Mouse (Mus musculus) CH12.LX (cell line): ENCODE data around the gene Gm45808. TPM values are rescaled to one million over a fixed set of nuclear protein-coding genes. Genes with fewer than 3 reads are reported as not detected.

ENCODE experiments used
- DNase-seq: peaks from one replicate; pipeline ENCODE4 v3.0.0-alpha.2; 2013; ENCODE audit errors: extremely low read depth
- H3K27ac ChIP-seq: 2 replicates; pipeline ENCODE4 v1.5.1; 2012; ENCODE audit warnings: low read depth, mild to moderate bottlenecking, control low read depth, moderate library complexity; ENCODE audit not compliant: insufficient read depth
- H3K27me3 ChIP-seq: replicated peaks from 2 replicates; pipeline ENCODE3; 2012; ENCODE audit warnings: inconsistent platforms
- H3K36me3 ChIP-seq, 2 experiments: replicated peaks in 1 of 2; 2 replicates each; pipeline versions ENCODE3 to v1.6.1; 2012; ENCODE audit warnings: inconsistent platforms in 1 of 2, low read length in 1 of 2, mild to moderate bottlenecking in 1 of 2, mixed read lengths in 1 of 2, moderate library complexity in 1 of 2; ENCODE audit not compliant: control insufficient read depth in 1 of 2, insufficient read depth in 1 of 2
- H3K4me1 ChIP-seq, 2 experiments: 2 replicates each; pipeline ENCODE4 v1.6.1; 2012; ENCODE audit warnings: inconsistent platforms in 1 of 2, moderate library complexity in 1 of 2; ENCODE audit not compliant: insufficient read depth in 2 of 2, control insufficient read depth in 1 of 2
- H3K4me2 ChIP-seq: 2 replicates; pipeline ENCODE4 v1.6.1; 2012; ENCODE audit warnings: low read depth, mild to moderate bottlenecking, control low read depth; ENCODE audit not compliant: poor library complexity, insufficient read depth, severe bottlenecking
- H3K4me3 ChIP-seq, 3 experiments: fragments of 150-350 bp in 1 of 3; sonication (generic) in 1 of 3; replicated peaks in 1 of 3; 2 replicates each; pipeline versions ENCODE3 to v1.5.1; 2011 to 2012; ENCODE audit warnings: low read depth in 2 of 3, low read length in 2 of 3, mild to moderate bottlenecking in 2 of 3, moderate library complexity in 2 of 3, control low read depth in 1 of 3, improper control_type of control experiment in 1 of 3, inconsistent platforms in 1 of 3, mixed read lengths in 1 of 3; ENCODE audit not compliant: poor library complexity in 1 of 3
- H3K79me2 ChIP-seq: replicated peaks from 2 replicates; pipeline ENCODE4 v1.6.1; 2012; ENCODE audit warnings: mild to moderate bottlenecking, moderate library complexity; ENCODE audit not compliant: control insufficient read depth, poor library complexity, insufficient read depth, severe bottlenecking; ENCODE audit errors: extremely low read depth
- H3K9ac ChIP-seq: 2 replicates; pipeline ENCODE4 v1.6.1; 2012; ENCODE audit warnings: low read depth, mild to moderate bottlenecking, control low read depth, moderate library complexity; ENCODE audit not compliant: insufficient read depth
- H3K9me3 ChIP-seq: replicated peaks from 2 replicates; pipeline ENCODE3; 2012; ENCODE audit warnings: low read length, inconsistent platforms, mixed read lengths
- BHLHE40 ChIP-seq: IDR thresholded peaks from 2 replicates; pipeline ENCODE4 v1.6.1; 2011; ENCODE audit warnings: mild to moderate bottlenecking, low read depth, low read length, improper control_type of control experiment
- CHD1 ChIP-seq: IDR thresholded peaks from 2 replicates; pipeline ENCODE4 v1.6.1; 2012; ENCODE audit warnings: low read depth, low read length, improper control_type of control experiment, inconsistent platforms
- CHD2 ChIP-seq: IDR thresholded peaks from 2 replicates; pipeline ENCODE4 v1.6.1; 2011; ENCODE audit warnings: low read length, improper control_type of control experiment
- CTCF ChIP-seq, 2 experiments: IDR thresholded peaks in 1 of 2; conservative IDR thresholded peaks in 1 of 2; 2 replicates each; pipeline ENCODE4 v1.5.1; 2011 to 2012; ENCODE audit warnings: low read depth in 2 of 2, low read length in 2 of 2, improper control_type of control experiment in 1 of 2, inconsistent platforms in 1 of 2, mild to moderate bottlenecking in 1 of 2, moderate library complexity in 1 of 2
- E2F4 ChIP-seq: IDR thresholded peaks from 2 replicates; pipeline ENCODE4 v1.6.1; 2011; ENCODE audit warnings: low read depth, low read length, improper control_type of control experiment; ENCODE audit not compliant: insufficient replicate concordance
- ELF1 ChIP-seq: IDR thresholded peaks from 2 replicates; pipeline ENCODE4 v1.6.1; 2014; ENCODE audit warnings: low read depth, mild to moderate bottlenecking, inconsistent platforms, low read length, improper control_type of control experiment
- ETS1 ChIP-seq: conservative IDR thresholded peaks from 2 replicates; pipeline ENCODE4 v1.6.1; 2012; ENCODE audit warnings: low read depth, mild to moderate bottlenecking, inconsistent platforms, low read length, improper control_type of control experiment, moderate library complexity
- GABPA ChIP-seq: IDR thresholded peaks from 2 replicates; pipeline ENCODE4 v1.6.1; 2012; ENCODE audit warnings: low read depth, low read length, improper control_type of control experiment, inconsistent platforms; ENCODE audit not compliant: insufficient replicate concordance
- HCFC1 ChIP-seq: IDR thresholded peaks from 2 replicates; pipeline ENCODE4 v1.6.1; 2012; ENCODE audit warnings: low read depth, mild to moderate bottlenecking, inconsistent platforms, low read length, improper control_type of control experiment
- JUN ChIP-seq: IDR thresholded peaks from 2 replicates; pipeline ENCODE4 v1.6.1; 2011; ENCODE audit warnings: low read depth, mild to moderate bottlenecking, low read length, improper control_type of control experiment, moderate library complexity; ENCODE audit not compliant: insufficient read depth
- JUND ChIP-seq: conservative IDR thresholded peaks from 2 replicates; pipeline ENCODE4 v1.6.1; 2011; ENCODE audit warnings: low read depth, low read length, improper control_type of control experiment
- KAT2A ChIP-seq: IDR thresholded peaks from 2 replicates; pipeline ENCODE4 v1.6.1; 2012; ENCODE audit warnings: low read length, improper control_type of control experiment, inconsistent platforms; ENCODE audit not compliant: insufficient replicate concordance
- MAFK ChIP-seq: IDR thresholded peaks from 2 replicates; pipeline ENCODE4 v1.6.1; 2011; ENCODE audit warnings: low read length, improper control_type of control experiment; ENCODE audit not compliant: insufficient replicate concordance
- MAX ChIP-seq: IDR thresholded peaks from 2 replicates; pipeline ENCODE4 v1.6.1; 2011; ENCODE audit warnings: low read length, improper control_type of control experiment
- MAZ ChIP-seq: IDR thresholded peaks from 2 replicates; pipeline ENCODE4 v1.6.1; 2012; ENCODE audit warnings: low read depth, mild to moderate bottlenecking, inconsistent platforms, low read length, improper control_type of control experiment, moderate library complexity
- MEF2A ChIP-seq: IDR thresholded peaks from 2 replicates; pipeline ENCODE4 v1.6.1; 2014; ENCODE audit warnings: low read depth, mild to moderate bottlenecking, inconsistent platforms, low read length, improper control_type of control experiment, borderline replicate concordance
- MXI1 ChIP-seq: IDR thresholded peaks from 2 replicates; pipeline ENCODE4 v1.6.1; 2011; ENCODE audit warnings: mild to moderate bottlenecking, low read depth, low read length, improper control_type of control experiment
- MYC ChIP-seq: IDR thresholded peaks from 2 replicates; pipeline ENCODE4 v1.6.1; 2011; ENCODE audit warnings: low read depth, mild to moderate bottlenecking, improper control_type of control experiment, low read length
- NELFE ChIP-seq: IDR thresholded peaks from 2 replicates; pipeline ENCODE4 v1.6.1; 2011; ENCODE audit warnings: low read depth, low read length, improper control_type of control experiment
- NRF1 ChIP-seq: IDR thresholded peaks from 2 replicates; pipeline ENCODE4 v1.6.1; 2014; ENCODE audit warnings: low read depth, mild to moderate bottlenecking, inconsistent platforms, low read length, improper control_type of control experiment, moderate library complexity
- PAX5 ChIP-seq: IDR thresholded peaks from 2 replicates; pipeline ENCODE4 v1.6.1; 2012; ENCODE audit warnings: low read length, inconsistent platforms, mixed read lengths
- POLR2AphosphoS2 ChIP-seq: IDR thresholded peaks from 2 replicates; pipeline ENCODE4 v1.6.1; 2011; ENCODE audit warnings: low read depth, low read length, improper control_type of control experiment
- RCOR1 ChIP-seq: conservative IDR thresholded peaks from 2 replicates; pipeline ENCODE4 v1.6.1; 2012; ENCODE audit warnings: low read depth, mild to moderate bottlenecking, inconsistent platforms, low read length, improper control_type of control experiment
- SMC3 ChIP-seq: IDR thresholded peaks from 2 replicates; pipeline ENCODE4 v1.6.1; 2011; ENCODE audit warnings: low read depth, low read length, improper control_type of control experiment
- TCF12 ChIP-seq: IDR thresholded peaks from 2 replicates; pipeline ENCODE4 v1.6.1; 2014; ENCODE audit warnings: low read depth, mild to moderate bottlenecking, inconsistent platforms, low read length, improper control_type of control experiment
- USF1 ChIP-seq: IDR thresholded peaks from 2 replicates; pipeline ENCODE4 v1.6.1; 2014; ENCODE audit warnings: low read depth, mild to moderate bottlenecking, inconsistent platforms, low read length, improper control_type of control experiment
- ZC3H11A ChIP-seq: IDR thresholded peaks from 2 replicates; pipeline ENCODE4 v1.6.1; 2012; ENCODE audit warnings: low read depth, mild to moderate bottlenecking, inconsistent platforms, low read length, improper control_type of control experiment
- ZKSCAN1 ChIP-seq: IDR thresholded peaks from 2 replicates; pipeline ENCODE4 v1.6.1; 2012; ENCODE audit warnings: low read depth, inconsistent platforms, low read length, improper control_type of control experiment, borderline replicate concordance
- ZMIZ1 ChIP-seq: IDR thresholded peaks from 2 replicates; pipeline ENCODE4 v1.6.1; 2012; ENCODE audit warnings: low read depth, mild to moderate bottlenecking, inconsistent platforms, low read length, improper control_type of control experiment
- ZNF384 ChIP-seq: IDR thresholded peaks from 2 replicates; pipeline ENCODE4 v1.6.1; 2012; ENCODE audit warnings: low read depth, low read length, improper control_type of control experiment, inconsistent platforms
- dilution Hi-C: fragments of 300-500 bp; cut with MboI; formaldehyde crosslinking; loops from 2 replicates; pipeline ENCODE4 v1.14.3; 2020; ENCODE audit warnings: low sequenced_read_pairs; ENCODE audit not compliant: extremely low pct_unique_long_range_greater_than_20kb, extremely low pct_ligation_motif_present
- in situ Hi-C: fragments of 300-500 bp; cut with MboI; formaldehyde crosslinking; loops from 3 replicates; pipeline ENCODE4 v1.14.3; 2019; ENCODE audit warnings: low sequenced_read_pairs, low pct_ligation_motif_present, low pct_unique_long_range_greater_than_20kb, mixed read lengths
- polyA plus RNA-seq: library from polyadenylated mRNA; unstranded; fragments of >175 nt; gene quantifications from 2 replicates; pipeline ENCODE4 v1.2.1, GENCODE M21; 2012; ENCODE audit warnings: low read depth; ENCODE audit not compliant: insufficient read length
- total RNA-seq, 2 experiments: library from RNA; depleted of rRNA; stranded (reverse); fragments of 300-350 nt in 1 of 2; fragments of >200 nt in 1 of 2; gene quantifications; 2 replicates each; pipeline ENCODE4 v1.2.3; 2012 to 2014

Gm45808 gene
- total and polyA plus RNA-seq, 3 experiments: 0.85 to 5.0 TPM; not detected in 1

GRCm38 (mm10) chr7:45435038-45435437 is 51.6 kb downstream of the Gm45808 start:
- H3K4me3 ChIP-seq: peak overlapping the region; percentile 62 to 76 (median 72)
- TF ChIP-seq E2F4 (no peak), ZMIZ1 (no peak), POLR2AphosphoS2 (no peak), MAFK (no peak), PAX5 (no peak), ZC3H11A (no peak), KAT2A (no peak)
- H3K27ac ChIP-seq: no peak overlapping the region; the same call in 1 of the 2 replicates
- H3K4me2 ChIP-seq: peak overlapping the region; percentile 23
- no peaks in the 10 kb centered on the region for H3K9me3 ChIP-seq
- H3K9ac ChIP-seq: peak overlapping the region; percentile 69
- H3K27me3 ChIP-seq: no peaks in the 10 kb centered on the region
- peaks cover 32% of the 10 kb centered on the region for H3K79me2 ChIP-seq
- H3K4me1 ChIP-seq: peaks cover 10 to 62% of the 10 kb centered on the region in 2 experiments; a peak in 3 of 4 replicates
- DNase-seq: no peak
- in situ Hi-C loops: no loop called here
- dilution Hi-C loops: no loop called here
- peaks cover 28 to 55% of the 10 kb centered on the region in 2 experiments for H3K36me3 ChIP-seq

- no peaks in the 10 kb centered on the region for H3K27me3 ChIP-seq
- DNase-seq: peak; percentile 100
- in situ Hi-C loops (no loop called here), dilution Hi-C loops (no loop called here)
- peak within 1 kb of the TSS; percentile 58 for H3K27ac ChIP-seq
- peaks cover 10 to 62% of the 10 kb centered on the region in 2 experiments; a peak in 3 of 4 replicates for H3K4me1 ChIP-seq
- peaks cover 28 to 55% of the 10 kb centered on the region in 2 experiments for H3K36me3 ChIP-seq
- H3K79me2 ChIP-seq: peaks cover 32% of the 10 kb centered on the region
- H3K9me3 ChIP-seq: no peaks in the 10 kb centered on the region
- peak within 1 kb of the TSS; percentile 87 to 100 (median 95) for H3K4me3 ChIP-seq
- H3K9ac ChIP-seq: peak within 1 kb of the TSS; percentile 97
- H3K4me2 ChIP-seq: peak within 1 kb of the TSS; percentile 80
- no peak; the same call in 1 of the 2 replicates for TF ChIP-seq E2F4
- TF ChIP-seq MAZ: peak; percentile 64
- peak; percentile 94 for TF ChIP-seq MXI1
- TF ChIP-seq BHLHE40: peak; percentile 5; the same call in 1 of the 2 replicates
- peak; percentile 60; the same call in 1 of the 2 replicates for TF ChIP-seq ZMIZ1
- TF ChIP-seq CTCF (conservative IDR thresholded peaks at IDR 0.05 in 1 of 2, IDR thresholded peaks at IDR 0.05 in 1 of 2; ENCODE audit: low read depth in 2 of 2, low read length in 2 of 2): peak; percentile 25 to 92
- no peak for TF ChIP-seq PAX5
- TF ChIP-seq MYC: peak; percentile 95
- TF ChIP-seq NRF1: peak; percentile 55; the same call in 1 of the 2 replicates
- TF ChIP-seq SMC3: peak; percentile 67
- TF ChIP-seq ELF1: peak; percentile 71
- peak; percentile 58; the same call in 1 of the 2 replicates for TF ChIP-seq GABPA
- TF ChIP-seq ETS1: 0 out of 2 replicates have a peak, but pooled peaks have one; percentile 17
- TF ChIP-seq HCFC1: peak; percentile 92
- TF ChIP-seq ZNF384: 0 out of 2 replicates have a peak, but pooled peaks have one; percentile 15
- peak; percentile 88 for TF ChIP-seq MAX
- no peak for TF ChIP-seq ZKSCAN1
- no peak for TF ChIP-seq RCOR1
- TF ChIP-seq NELFE: peak; percentile 93
- TF ChIP-seq JUND: 0 out of 2 replicates have a peak, but pooled peaks have one; percentile 17
- TF ChIP-seq CHD2: peak; percentile 93
- TF ChIP-seq CHD1: no peak
- TF ChIP-seq USF1: no peak
- peak; percentile 43 for TF ChIP-seq MEF2A
- TF ChIP-seq JUN: no peak
- TF ChIP-seq TCF12: peak; percentile 82
Observed at GRCm38 (mm10) chr7:45434203-45435015, 52.2 kb downstream of the Gm45808 start, which contains the start of gene Gys1. Gene Gys1 (plus strand): TSS chr7:45434844.
